Mouse (Mus musculus): ENCODE data around the gene Pfas.

DNA sequence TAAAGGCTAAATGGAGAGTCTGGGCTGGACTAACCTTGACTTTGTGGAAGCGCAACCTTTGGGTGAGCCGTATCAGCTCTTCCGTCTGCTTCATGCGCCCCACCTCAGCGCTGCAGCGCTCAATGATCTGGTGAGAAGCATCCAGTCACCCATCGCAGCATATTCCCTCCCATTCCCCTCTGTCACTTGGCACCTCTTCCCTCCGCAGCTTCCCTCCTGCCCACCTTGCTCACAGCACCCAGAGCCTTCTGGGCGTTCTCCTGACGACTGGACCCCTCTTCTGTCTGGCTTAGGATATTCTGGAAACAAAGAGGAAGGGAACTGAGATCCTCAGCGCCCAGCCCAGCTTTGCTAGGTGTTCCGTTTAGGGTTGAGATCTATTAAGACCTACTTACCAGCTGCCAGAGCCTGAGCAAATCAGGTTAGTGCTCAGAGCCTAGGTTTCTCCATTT, 60.7 kb downstream of the Pfas start:
- TF ChIP-seq CTCF (IDR thresholded peaks at IDR 0.05; ENCODE audit: low read depth, low read length) (no peak), POLR2A (IDR thresholded peaks at IDR 0.05; ENCODE audit: borderline replicate concordance, low read depth, low read length) (no peak)

Data from bone marrow macrophage, adult 2 months (primary cell).